Mouse (Mus musculus): ENCODE measurements around the gene 1700028P14Rik.

The 1700028P14Rik gene

DNA sequence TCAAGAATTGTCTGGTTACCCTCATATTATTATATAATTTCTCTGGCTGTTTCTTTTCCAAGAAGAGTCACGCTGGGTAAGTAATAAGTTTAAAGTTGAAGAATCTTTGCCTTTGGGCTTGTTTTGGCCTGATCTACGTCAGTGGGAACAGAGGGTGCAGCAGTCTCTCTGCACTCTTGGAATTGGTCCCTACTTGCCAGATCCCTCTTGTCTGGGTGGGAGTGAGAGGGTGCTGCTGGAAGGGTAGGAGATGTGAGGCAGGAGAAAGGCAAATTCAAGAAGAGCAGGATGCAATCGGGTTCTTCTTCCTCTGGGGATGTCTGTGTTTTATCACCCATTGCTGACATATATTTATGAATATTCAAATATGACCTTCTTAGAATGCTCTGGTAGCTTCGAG is 42.9 kb downstream of the 1700028P14Rik start:
- no peak for DNase-seq (ENCODE audit: low read depth in 1 of 2, low spot score in 2 of 2)

DNA sequence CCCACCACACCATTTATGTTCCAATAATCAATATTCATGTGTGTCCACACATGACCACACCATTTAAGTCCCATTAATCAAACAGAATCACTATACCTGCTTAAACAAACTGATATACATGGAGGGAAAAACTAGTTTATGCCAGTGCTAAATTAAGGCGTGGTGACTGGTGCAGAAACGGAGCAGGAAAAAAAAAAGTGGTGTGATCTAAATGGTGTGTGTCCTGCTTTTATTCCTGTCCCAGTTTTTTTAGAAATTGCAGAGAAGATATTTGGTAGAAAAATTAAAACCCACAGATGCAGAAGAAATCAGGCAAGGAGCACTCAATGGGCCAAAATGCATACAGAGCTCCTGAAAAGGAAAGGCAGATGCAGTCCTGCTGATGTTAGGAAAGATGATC is 44.7 kb downstream of the 1700028P14Rik start:
- no peak for DNase-seq (ENCODE audit: low read depth in 1 of 2, low spot score in 2 of 2)

DNA sequence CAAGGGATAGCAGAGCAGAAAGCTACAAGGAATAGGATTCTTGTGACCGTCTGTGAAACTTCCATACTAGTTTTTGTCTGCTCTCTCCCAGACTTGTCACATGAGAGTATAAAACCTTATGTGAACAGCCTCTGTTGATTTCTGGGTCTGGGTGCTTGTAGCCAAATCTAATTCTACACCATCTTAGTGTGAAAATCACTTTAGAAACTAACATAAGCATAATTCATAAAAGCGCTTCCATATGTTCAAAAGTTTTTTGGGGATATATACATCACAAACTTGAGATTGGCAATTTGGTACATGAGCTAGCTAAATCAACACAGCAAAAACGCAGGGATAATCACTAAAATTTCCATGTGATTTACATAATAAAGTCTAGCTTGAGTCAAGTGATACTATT is 57.7 kb downstream of the 1700028P14Rik start:
- no peak for DNase-seq (ENCODE audit: low read depth in 1 of 2, low spot score in 2 of 2)

DNA sequence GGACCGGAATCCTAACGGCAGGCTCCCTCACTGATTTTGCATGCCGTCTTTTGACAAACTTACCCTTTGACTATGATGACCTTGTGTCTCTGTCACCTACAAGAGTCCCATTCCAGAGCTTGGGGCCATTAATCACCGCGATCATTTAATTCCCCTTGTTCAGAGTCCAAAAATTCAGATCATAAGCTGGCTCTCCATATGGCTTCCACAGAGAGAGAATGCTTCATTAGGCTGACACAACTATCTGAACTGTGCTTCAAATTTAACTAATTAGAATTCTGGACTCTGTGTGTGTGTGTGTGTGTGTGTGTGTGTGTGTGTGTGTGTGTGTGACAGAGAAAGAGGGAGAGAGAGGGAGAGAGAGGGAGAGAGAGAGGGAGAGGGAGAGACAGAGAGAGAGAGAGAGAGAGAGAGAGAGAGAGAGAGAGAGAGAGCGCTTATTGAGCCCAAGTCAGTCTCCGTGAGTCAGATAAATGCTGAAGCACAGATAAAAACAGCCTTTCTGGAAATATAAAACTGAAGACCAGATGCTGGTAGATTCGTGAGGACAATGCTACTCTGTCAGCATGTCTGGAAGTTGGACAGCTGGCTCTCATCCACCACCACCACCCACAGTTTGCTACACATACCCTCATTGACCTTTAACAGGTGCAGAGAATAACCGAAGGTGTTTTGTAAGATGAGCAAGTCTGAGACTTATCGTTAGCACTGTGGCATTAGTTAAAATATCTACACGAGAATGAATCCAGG is 73.8 kb downstream of the 1700028P14Rik start:
- no peak for DNase-seq (ENCODE audit: low read depth in 1 of 2, low spot score in 2 of 2)

DNA sequence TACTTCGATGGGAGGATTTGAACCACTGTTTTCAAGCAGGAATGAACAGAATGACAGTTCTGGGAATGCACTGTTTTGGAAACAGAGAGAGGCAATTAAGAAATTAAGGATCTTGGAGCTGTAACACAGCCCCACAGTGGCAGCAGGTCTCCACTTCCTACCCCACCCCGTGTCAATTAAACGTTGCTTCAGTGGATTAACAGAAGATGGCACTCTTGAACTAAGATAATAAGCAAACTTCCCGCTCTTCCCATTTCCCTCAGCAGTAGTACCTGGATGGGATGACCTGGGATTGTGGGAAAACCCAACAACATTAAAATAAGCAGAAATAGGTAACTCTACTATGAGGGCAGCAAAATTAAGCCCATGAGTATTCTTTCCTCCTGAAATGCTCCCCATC is 75.9 kb downstream of the 1700028P14Rik start:
- DNase-seq (ENCODE audit: low read depth in 1 of 2, low spot score in 2 of 2): no peak

DNA sequence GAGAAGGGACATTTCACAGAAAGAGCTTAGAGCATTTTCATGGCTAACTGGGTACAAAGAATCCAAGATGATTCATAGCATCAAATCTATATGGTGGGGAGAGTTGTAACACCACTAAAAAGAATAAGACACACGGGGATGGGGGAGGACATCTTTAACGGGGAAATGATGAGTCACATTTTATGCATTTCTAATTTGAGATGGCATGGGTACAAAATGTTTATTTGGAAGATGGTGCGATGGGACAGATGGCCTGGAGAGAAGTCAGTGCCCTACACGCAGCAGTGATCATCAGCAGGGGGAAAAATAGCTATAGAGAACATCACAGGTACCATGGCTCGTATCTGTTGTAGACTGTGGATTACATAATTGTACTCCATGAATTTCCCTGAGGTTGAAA is 88.9 kb downstream of the 1700028P14Rik start:
- no peak for DNase-seq (ENCODE audit: low read depth in 1 of 2, low spot score in 2 of 2)

DNA sequence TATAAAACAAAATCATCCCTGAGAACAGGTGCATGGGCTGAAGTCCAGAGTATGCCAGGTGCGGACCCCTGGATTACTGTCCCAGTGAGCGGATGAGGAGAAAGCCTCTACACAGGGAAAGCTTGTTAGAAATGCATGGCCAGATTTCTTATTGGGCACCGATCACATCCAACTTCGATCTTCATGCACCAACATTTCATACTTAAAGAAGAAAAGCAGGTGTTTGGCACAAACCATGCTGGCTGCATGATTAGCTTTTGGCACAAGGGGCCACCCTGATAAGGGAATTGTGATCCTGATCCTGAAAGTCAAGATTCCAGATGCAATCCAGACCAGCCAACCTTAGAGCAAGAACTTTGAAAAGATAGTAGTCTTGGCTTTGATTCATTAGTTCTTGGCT is 90.0 kb downstream of the 1700028P14Rik start:
- DNase-seq (ENCODE audit: low read depth in 1 of 2, low spot score in 2 of 2): no peak

DNA sequence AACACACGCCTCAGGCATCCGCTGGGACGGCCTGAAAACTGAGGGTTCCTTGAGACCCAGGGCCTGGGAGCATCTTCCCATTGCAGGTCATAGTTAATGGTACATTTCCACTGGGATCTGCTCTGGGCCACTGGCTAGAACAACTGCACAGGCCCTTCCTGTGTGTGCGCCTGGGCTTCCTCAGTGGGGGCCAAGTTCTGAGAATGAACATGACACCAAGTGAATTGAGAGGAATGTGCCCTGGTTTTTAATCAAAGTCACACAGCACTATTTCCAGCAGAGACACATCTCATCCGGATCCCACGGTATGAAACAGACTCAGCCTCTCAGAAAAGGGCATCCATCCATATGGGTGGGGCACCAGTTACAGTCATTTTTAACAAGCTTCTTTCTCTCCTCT is 90.6 kb downstream of the 1700028P14Rik start:
- DNase-seq (ENCODE audit: low read depth in 1 of 2, low spot score in 2 of 2): no peak

DNA sequence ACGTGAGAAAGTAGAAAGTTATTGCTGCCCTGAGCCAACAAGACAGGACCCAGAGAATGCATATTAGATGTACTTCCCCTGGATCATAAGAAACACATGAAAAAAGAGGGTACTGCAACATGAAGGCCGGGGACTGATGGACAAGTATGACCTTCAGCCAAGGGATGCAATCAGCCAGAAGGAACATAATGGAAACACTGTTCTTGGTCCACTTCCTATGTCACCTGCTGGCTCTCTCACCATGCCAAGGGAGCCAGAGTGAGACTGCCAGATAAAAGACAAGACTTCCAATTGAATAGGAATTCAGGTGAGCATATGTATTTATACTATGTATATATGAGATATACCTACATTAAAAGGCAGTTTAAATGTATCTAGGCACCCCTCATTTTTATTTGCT is 99.2 kb downstream of the 1700028P14Rik start:
- no peak for DNase-seq (ENCODE audit: low read depth in 1 of 2, low spot score in 2 of 2)

DNA sequence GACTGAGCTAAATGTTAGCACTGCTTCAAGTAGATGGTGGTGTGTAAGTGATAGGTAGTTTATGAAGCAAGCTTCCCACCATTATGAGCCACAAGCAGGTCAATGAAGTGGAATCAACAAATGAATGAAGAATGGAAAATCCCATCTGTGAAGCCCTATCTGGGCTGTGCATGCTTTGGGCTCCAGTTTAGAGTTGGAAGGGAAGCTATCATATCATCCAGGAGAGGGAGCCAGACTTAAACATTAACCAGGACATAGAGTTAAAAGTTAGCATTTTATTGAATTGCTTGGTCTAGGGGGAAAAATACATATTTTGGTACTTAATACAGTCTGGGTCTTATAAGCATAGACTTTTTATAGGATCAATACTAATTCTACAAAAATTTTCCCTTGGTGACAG is 107.0 kb downstream of the 1700028P14Rik start:
- no peak for DNase-seq (ENCODE audit: low read depth in 1 of 2, low spot score in 2 of 2)

DNA sequence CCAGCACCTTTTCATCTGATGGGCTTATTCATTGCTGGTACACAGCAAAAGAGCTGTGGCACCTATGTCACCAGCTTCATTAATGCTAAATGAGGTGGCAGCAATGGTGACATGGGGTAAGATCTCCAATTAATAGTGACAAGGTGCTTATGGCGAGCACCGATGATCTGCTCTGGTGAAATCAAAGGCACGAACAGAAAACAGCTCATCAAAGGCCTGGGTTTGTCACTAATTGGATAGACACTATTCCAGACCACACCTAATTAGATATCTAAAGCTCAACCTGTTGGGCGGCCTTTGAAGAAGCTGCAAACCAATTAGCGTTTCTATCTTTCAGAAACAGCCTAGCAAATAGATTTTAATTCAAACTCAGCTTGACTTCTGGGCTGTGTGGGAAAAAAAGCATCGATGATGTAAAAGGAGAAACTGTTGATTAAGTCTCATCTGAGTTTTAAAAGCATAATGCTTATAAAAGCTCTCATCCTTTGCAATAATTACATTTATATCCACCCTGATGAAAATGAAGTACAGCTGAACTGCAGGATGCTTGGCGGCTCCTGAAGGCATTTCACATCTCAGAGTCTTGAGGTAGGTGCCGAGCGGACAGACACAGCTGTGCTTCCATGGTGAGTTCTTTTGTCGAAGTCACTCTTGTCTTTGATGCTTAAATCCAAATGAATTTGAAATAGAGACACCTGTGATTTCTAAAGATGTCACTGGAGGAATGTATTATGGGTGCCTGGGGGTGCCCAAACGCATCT is 109.2 kb downstream of the 1700028P14Rik start:
- DNase-seq (ENCODE audit: low read depth in 1 of 2, low spot score in 2 of 2): no peak

DNA sequence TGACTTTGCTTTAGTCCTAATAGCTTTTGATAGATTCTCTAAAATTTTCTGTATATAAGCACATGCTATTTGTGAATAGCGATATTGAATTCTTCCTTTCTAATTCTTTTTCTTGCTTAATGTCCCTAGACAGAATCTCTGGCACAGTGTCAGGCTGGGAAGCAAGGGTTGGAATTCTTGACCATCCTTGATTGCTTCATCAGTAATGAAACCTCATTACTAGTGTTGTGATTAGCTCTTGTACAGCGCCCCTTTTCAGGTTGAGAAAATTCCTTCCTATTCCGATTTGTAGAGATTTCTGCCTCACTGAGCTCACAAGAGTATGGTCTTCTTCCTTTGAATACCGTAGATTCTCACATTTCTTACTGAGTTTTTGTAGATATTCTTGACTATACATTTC is 109.9 kb downstream of the 1700028P14Rik start:
- no peak for DNase-seq (ENCODE audit: low read depth in 1 of 2, low spot score in 2 of 2)

DNA sequence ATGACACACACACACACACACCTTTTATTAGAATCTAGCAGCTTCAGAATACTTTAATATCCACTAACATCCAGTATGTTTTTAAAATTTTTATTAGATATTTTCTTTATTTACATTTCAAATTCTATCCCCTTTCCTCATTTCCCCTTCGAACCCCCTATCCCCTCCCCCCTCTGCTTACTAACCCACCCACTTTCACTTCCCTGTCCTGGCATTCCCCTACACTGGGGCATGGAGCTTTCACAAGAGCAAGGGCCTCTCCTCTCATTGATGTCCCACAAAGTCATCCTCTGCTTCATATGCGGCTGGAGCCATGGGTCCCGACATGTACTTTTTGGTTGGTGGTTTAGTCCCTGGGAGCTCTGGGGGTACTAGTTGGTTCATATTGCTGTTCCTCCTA is 116.9 kb downstream of the 1700028P14Rik start:
- peak in 1 of 2 experiments; percentile 10 for DNase-seq (ENCODE audit: low read depth in 1 of 2, low spot score in 2 of 2)

DNA sequence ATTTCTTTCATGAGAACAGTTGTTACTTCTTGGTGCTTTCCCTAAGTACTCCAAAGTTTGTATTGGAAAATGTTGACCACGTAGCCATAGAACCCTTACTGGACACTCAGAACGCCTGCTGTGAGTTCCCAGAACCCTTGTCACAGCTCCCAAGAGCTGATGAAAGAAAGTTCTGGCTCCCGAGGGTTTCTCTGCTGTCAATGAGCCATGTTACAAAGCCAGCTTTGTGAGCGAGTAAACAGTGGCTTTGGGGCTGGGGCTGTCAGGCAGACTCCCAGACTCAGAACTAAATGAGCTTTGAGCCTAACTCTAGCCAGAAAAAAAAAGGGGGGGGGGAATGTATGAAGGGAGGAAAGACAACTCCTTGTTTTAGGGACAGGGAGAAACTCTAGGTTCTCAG is 120.7 kb downstream of the 1700028P14Rik start:
- no peak for DNase-seq (ENCODE audit: low read depth in 1 of 2, low spot score in 2 of 2)

DNA sequence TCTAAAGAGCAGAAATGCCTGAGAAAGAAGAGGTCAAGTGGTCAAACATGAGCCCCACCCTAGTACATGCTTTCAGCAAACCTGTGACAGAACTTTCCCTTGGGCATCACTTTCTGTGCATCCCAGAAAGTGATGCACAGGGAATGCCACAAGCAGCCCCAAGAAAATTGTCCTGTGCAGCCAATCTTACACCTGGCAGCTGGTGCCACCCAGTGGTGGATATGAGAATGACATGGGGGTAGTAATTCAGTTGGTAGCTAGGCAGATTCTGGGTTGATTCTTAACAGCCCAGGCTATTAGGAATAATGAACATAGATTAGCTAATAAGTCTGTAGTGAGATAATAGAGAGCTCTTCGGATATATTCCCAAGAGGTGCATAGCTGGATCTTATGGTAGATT is 128.9 kb downstream of the 1700028P14Rik start:
- DNase-seq (ENCODE audit: low read depth in 1 of 2, low spot score in 2 of 2): peak in 1 of 2 experiments; percentile 31

DNA sequence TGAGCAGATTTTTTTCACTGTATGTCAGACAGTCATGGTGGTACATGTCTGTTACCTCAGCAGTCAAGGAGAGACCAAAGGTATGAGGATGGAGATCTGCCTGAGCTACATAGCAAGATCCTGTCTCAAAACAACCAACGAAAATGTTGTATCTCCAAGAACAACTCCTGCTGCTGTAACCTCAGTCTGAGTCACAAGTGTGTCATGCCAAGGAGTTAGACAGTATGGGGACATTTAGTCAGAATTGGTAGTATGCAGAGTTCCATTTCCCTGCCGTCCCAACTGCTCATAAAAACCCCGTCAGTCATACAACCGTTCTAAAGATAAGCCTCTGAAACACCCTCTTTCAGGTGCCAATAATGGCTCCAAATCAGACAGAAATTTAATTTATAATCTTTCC is 130.8 kb downstream of the 1700028P14Rik start:
- DNase-seq (ENCODE audit: low read depth in 1 of 2, low spot score in 2 of 2): no peak

DNA sequence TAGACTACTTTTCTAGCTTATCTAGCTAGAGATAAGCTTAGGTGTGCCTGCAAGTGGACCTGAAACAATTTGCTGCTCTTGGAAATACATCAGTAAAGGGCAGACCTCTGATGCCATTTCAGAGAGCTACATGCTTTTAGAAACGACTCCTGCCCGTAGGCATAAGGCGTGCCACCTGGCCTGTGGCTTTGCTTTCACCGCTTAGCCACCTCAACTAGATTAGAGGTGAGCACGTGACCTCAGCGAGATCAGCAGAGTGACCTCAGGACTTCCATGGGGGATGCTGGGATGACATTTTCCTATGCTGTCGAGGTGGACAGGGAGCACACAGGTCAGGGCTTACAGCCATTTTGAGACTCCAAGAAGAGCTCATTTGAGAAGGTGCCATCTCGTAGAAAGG is 131.5 kb downstream of the 1700028P14Rik start:
- DNase-seq (ENCODE audit: low read depth in 1 of 2, low spot score in 2 of 2): no peak

DNA sequence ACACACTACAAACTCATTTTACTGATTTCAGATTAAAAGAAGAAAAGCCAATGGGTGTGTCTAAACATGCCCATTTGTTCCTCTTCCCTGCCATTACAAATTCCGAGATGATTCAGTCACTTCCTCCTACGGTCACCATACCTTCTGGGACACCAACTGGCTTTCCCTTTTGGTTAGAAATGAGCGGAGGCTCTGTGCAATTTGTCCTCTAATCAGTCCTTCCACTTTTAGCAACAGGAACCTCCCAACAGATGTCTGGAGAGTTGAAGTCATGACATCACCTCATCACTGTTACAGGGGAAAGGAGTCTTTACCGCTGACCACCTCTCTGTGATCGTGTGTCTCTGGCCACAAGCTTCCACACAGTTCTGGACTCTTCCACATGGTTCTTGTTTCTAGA is 132.0 kb downstream of the 1700028P14Rik start:
- no peak for DNase-seq (ENCODE audit: low read depth in 1 of 2, low spot score in 2 of 2)

DNA sequence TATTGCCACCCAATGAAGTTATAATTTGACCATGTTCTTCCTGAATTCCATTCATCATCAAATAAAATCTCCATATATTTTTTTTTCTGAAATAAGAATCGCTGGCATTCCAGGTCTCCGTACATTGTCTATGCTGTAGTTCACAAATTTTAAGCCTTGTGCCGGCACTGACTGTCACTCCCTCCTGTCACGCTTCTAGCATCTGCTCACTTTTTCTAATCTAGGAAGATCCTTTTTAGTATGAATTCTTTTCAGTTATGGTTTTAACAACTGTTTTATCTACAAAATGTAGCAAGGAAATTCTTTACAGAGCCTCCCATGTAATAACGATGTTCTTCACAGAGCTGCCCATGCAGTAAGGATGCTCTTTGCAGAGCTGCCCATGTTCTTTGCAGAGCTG is 134.1 kb downstream of the 1700028P14Rik start:
- DNase-seq (ENCODE audit: low read depth in 1 of 2, low spot score in 2 of 2): no peak

DNA sequence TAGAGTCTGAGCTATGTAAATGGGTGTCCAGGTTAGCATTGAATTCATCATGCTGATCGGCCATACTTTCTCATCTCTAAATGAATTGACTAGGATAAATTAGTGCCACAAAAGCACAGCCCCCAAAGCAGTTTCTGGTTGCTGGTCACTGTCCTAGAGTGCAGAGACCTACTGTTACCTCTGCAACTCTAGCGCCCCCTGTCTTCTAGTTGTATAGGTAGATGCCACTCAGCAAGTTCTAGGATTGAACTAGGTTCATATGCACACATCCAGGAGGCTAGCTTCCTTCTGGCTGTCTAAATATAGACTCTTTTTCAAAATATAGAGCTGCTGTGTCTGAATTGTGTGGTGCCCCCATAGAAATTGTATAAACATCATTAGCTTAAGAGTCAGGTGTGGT is 141.3 kb downstream of the 1700028P14Rik start:
- no peak for DNase-seq (ENCODE audit: low read depth in 1 of 2, low spot score in 2 of 2)

Data from monocyte, adult 2 months (primary cell).